Mouse (Mus musculus) kidney, postnatal 25 days (tissue): ENCODE measurements around the gene Ankrd54.

ENCODE experiments used
- DNase-seq, 2 experiments: peaks; one replicate each; pipeline ENCODE4 v3.0.0; 2021; ENCODE audit warnings: mixed read lengths in 2 of 2

Gene Ankrd54

DNA sequence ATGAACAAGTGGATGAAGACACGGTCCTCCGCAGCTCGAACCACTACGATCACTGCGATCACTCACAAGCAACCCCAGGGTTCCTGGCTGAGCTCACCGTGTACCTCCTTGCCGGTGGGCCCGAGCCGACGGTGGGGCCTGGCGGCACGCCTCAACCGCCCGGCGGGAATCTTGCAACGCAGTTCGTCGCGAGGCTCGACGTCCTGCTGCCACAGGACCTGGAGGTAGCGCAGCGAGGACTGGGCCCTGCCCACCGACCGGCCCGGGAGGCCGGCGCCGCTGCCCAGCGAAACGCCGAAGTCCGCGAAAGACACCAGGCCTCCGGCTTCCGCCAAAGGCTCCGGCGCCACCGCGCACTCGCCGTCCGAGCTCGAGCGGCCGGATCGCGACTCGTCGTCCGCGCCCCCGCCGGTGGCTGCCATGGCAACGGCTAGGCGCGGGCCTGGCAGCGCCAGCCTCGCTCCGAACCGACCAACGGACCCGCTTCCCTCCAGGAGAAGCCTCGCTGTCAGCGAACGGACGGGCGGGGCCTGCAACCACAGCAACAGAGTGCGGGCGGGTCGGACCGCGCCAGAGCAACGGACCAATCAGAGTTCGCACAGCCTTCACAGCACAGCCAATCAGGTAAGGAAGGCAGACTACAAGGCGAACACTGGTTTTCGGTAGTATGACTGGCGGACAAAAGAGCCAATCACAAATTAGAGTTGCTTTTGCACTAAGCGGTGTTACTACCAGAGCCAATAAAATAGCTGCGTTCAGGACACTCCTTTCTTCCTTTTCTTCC is at the start of gene Ankrd54:
TSS of gene Ankrd54 (minus strand) at position 518 of the 784 bp plus-strand sequence.
- DNase-seq, result peak; percentile 98 to 100

GRCm38 (mm10) chr15:79111774-79112173 is 49.1 kb upstream of the Ankrd54 start:
- peak; percentile 71 for DNase-seq

- no peak for DNase-seq
These were observed 47.8 kb upstream of the Ankrd54 start for GRCm38 (mm10) chr15:79110528-79110927.

DNA sequence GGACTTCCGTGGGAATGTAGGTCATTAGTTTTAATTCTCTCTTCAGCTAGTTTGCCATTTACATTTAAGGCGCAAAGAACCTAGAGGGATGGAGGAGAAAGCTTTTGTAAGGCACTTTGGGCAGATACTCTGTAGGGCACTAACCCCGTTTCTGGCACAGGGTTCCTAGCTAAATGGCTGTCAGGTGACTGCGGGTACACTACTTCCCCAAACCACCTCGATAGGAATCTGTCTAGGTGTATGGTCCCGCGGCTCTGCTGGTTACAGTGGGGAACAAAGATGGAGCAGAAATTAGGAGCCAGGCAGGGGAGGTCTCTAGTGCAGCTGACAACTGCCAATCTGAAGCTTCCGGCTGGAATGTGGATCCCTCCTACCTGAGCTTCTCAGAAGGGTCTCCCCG is 47.3 kb upstream of the Ankrd54 start:
- no peak for DNase-seq

- peak in 1 of 2 experiments; percentile 45 for DNase-seq
These were observed 46.7 kb upstream of the Ankrd54 start for GRCm38 (mm10) chr15:79109321-79109934.

GRCm38 (mm10) chr15:79108421-79109320 is 46.0 kb upstream of the Ankrd54 start, which contains the start of gene Micall1:
Micall1 (plus strand) TSS chr15:79108898.
- peak; percentile 78 to 92 for DNase-seq

DNA sequence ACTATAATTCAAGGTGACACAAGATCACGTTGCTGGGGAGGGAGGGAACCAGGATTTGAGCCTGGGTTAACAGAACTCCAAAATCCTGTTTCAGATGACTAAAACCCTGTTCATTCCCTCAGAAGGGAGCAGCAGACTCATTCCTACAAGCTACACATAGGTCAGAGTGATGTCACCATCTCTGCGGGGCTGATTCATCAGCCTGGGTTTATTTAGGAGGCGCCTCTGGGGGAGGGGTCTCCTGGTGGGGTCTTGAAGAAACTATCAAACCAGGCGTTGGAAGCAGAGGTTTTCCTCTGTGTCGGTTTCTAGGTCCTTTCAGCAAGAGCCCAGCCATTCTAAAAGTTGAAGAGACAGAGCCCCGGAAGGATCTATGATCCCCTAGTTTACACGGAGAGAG is 45.3 kb upstream of the Ankrd54 start:
- no peak for DNase-seq

GRCm38 (mm10) chr15:79105804-79106203 is 43.1 kb upstream of the Ankrd54 start:
- no peak for DNase-seq

GRCm38 (mm10) chr15:79103264-79103663 is 40.6 kb upstream of the Ankrd54 start:
- DNase-seq, result no peak

DNA sequence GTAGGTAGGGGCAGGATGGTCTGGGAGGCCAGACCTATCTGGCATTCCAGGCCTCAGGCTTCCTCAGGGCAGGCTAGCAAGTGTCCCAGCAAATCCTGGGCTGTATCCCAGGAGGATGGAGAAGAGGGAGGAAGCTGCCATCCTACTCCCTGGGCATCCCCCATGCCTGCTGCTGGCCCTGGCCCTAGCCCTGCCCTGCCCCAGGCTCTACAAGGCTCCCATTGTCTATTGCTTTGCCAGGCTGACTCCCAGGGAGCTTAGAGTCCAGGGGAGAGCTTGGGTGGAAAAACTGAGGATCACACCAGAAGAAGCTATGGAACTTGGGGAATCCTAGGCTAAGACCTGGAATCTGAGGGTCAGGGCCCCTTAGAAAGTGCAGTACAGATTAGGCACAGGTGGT is 38.8 kb upstream of the Ankrd54 start:
- DNase-seq, result no peak

GRCm38 (mm10) chr15:79100391-79100790 is 37.7 kb upstream of the Ankrd54 start:
- DNase-seq, result no peak

- peak; percentile 40 to 76 for DNase-seq
These were observed 36.8 kb upstream of the Ankrd54 start for GRCm38 (mm10) chr15:79099456-79099855.

DNA sequence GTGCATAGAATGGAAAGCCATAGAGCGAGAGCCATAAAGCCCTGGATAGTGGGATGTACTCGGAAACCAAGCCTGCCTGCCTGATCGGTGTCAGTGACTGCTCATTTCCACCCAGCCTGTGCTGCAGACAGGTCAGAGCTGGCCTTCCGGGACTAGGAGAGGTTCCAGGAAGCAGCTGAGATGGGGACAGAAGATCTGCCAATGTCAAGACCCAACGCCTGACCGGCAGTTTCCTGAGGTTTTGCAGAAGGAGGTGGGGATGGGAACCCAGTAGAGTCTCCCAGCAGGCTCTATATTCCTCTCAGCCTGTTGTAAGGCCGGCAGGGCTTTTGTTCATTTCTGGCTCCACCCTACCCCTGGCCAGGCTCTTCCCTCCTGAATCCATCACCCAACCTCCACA is 36.2 kb upstream of the Ankrd54 start:
- peak; percentile 69 to 89 for DNase-seq

- peak; percentile 33 to 58 for DNase-seq
These were observed 35.5 kb upstream of the Ankrd54 start for GRCm38 (mm10) chr15:79098220-79098619.

- peak; percentile 72 to 93 for DNase-seq
These were observed 34.9 kb upstream of the Ankrd54 start for GRCm38 (mm10) chr15:79097611-79098025.

GRCm38 (mm10) chr15:79097135-79097534 is 34.4 kb upstream of the Ankrd54 start:
- DNase-seq, result no peak

DNA sequence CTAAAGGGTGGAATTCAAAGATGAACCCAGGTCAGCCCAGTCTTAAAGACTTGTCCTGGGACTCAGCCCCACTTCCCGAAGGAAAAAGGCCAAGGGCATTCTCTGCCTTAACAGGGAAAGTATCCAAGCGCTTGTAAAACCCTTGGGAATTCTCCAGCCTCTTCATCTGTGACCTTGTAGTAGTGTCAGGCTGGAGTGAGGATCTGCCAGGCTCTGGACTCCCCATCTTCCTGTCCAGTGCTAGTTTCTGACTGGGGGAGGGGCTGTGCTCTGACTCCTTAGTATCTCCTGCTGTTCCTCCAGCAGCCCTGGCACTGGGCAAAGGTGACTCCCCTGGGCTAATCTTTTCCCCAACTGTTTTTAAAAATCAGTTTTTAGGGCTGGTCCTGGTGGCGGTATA is 33.9 kb upstream of the Ankrd54 start:
- DNase-seq, result peak; percentile 78 to 86

GRCm38 (mm10) chr15:79095483-79095882 is 32.8 kb upstream of the Ankrd54 start:
- DNase-seq, result no peak

DNA sequence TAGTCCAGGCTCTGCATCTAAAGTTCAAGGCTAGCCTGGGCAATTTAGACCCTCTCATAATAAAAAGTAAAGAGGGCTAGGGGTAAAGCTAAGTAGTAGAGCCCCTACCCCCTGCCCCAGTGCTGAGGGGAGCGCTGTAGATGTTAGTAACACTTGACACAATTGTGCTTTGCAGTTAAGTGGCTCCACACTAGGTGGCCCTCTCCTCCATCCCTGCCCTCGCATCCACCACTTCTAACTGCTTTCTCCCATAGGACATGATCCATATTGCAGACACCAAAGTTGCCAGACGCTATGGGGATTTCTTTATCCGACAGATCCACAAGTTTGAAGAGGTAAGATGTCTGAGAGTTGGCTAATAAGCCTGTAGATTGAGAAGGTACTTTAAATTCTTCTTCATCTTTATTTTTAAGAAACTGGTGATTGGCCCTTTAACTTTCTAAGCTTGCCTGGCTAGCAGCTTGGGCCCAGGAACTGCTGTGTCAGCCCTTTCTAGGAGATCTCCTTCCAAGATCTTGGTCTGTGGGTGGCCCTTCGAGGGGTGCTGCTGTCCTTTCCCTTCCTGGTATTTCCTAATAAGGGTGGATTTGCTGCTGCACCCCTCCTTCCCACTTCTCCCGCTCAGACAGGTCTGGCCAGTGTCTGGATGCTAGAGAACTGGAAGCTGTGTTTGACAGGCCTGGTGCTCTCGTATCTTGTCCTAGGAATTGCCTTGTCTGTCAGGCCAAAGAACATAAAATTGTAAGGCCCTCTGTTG is 30.6 kb upstream of the Ankrd54 start:
- peak; percentile 59 to 66 for DNase-seq

DNA sequence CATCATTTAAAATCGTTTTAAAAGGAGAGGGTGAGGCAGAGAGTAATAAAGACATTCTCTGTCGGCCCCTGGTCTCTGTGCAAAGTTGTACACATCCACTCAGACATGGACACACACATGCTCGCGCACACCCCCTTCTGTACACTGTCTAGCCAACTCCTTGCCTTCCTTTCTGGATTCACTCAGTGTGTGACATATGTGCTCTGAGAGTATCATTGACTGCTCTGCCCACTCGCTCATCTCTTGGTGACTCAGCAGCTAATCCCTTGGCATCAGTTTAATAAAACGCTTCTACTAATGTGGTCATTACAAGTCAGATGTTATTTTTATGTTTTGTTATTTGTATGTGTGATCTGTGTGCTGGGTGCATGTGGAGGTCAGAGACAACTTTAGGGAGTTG is 29.6 kb upstream of the Ankrd54 start:
- DNase-seq, result no peak

GRCm38 (mm10) chr15:79079567-79079966 is 16.9 kb upstream of the Ankrd54 start:
- no peak for DNase-seq

GRCm38 (mm10) chr15:79075658-79076365 is 13.1 kb upstream of the Ankrd54 start:
- DNase-seq, result no peak
